Mouse (Mus musculus): ENCODE data around the gene Nop16.

The Nop16 gene

GRCm38 (mm10) chr13:54559656-54560055, 30.2 kb downstream of the Nop16 start:
- DNase-seq (ENCODE audit: low read depth): no peak

GRCm38 (mm10) chr13:54557652-54558051, 32.2 kb downstream of the Nop16 start:
- no peak for DNase-seq (ENCODE audit: low read depth)

- DNase-seq (ENCODE audit: low read depth): no peak
Observed at GRCm38 (mm10) chr13:54556796-54557195, 33.1 kb downstream of the Nop16 start.

GRCm38 (mm10) chr13:54556176-54556575, 33.7 kb downstream of the Nop16 start:
- no peak for DNase-seq (ENCODE audit: low read depth)

GRCm38 (mm10) chr13:54548036-54548435, 41.9 kb downstream of the Nop16 start:
- no peak for DNase-seq (ENCODE audit: low read depth)
